Mouse (Mus musculus) cerebellum, adult 8-10 months (tissue): ENCODE data around the gene Uox.

Experiments used
- DNase-seq: peaks from one replicate; pipeline ENCODE4 v3.0.0; 2022

Gene Uox

GRCm38 (mm10) chr3:146570148-146570782 lies at the start of gene Uox:
TSS of gene Uox (plus strand) at chr3:146570426.
- DNase-seq = no peak

DNA sequence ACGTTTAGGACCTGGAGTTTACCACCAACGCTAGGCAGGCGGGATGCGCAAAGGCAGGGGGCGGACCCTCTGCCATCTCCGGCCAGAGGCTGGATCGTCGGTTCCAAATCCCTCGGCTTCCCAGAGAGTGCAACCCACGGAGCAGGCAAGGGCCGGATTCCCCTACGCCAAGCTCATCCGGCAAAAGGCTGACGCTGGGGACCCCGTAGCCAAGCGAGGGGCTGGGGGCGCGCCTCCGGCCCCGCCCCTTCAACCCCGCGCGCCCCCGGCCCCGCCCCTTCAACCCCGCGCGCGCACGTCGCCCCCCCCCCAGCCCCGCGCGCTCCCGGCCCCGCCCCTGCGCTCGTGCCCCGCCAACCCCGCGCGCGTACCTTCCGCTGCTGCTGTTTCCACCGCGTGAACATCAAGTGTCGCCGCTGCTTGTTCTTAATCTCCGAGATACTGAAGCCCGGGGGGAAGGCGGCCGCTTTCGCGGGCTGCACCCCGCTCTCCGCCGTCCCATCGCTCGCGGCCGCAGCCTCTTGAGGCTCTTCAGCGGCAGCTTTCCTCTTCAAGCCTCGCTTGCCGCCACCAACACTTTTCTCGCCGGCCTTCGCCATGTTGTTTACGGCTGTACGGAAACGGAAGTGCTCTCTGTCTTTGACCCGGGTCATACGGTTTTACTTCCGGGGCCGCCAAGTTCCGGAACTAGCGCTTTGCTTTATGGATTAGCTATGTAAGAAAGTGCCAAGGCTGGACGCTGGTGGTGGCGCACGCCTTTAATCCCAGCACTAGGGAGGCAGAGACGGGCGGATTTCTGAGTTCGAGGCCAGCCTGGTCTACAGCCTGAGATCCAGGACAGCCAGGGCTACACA lies 49.2 kb upstream of the Uox start, which contains the start of gene Rpf1:
Gene Rpf1 (minus strand): TSS at position 632 of the 854 bp plus-strand sequence.
- peak; percentile 87 for DNase-seq

DNA sequence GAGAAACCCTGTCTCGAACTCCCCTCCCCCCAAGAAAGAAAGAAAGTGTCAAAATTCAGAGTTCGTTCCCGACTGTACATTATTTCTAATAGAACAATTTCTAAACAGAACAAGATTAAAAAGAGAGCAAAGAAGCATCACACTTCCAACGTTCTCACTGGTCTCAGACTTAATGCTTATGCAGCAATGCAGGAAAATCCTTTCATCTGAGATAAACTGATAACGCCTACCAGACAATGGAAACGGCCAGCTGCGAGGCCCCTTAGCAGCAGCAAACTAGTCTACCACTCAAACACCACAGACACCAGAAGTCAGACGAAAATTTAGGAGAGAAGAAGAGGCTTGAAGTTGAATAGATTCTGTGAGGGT lies 48.6 kb upstream of the Uox start:
- peak; percentile 13 for DNase-seq

DNA sequence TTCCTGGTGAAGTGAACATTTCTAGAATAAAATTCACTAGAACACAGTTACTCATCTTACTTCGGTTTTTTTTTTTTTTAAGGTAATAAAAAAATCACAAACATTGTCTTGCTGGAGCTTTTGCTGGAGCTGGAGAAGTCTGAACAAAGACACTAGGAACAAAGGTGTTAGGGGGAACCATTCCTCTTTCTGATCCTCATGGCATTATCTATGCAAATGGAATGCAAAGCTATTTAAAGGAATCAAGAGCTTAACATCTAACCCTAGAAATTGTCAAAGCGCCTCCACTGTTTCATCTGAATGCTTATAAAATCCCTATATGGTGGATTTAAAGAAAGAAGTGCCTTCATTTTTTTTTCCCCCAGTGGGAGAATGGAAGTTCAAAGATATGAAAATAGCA lies 41.9 kb upstream of the Uox start:
- no peak for DNase-seq

- no peak for DNase-seq
Measured at GRCm38 (mm10) chr3:146534986-146535385, 35.2 kb upstream of the Uox start.

GRCm38 (mm10) chr3:146540521-146541273 lies 29.5 kb upstream of the Uox start:
- no peak for DNase-seq

DNA sequence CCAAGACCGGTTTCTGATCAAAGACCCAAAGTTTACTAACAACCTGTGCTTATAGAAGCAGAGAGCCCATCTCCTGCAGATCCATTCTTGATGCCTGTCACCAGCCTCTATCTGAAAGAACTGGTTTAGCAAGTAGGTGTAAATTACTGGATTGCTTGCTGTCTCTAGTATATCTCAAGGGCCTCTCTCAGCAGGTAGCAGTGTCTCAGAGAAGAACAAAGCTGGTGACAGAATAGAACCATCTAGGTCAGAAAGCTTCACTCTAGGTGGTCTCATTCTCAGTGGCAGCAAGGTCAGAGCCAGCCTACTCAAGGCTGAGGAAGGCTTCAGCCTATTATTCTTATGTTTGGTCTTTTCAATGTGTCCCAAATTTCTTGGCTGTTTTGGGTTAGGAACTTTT lies 26.6 kb upstream of the Uox start:
- DNase-seq = no peak

- no peak for DNase-seq
Measured at GRCm38 (mm10) chr3:146554816-146555215, 15.4 kb upstream of the Uox start.

GRCm38 (mm10) chr3:146556567-146556966 lies 13.7 kb upstream of the Uox start:
- DNase-seq = no peak

DNA sequence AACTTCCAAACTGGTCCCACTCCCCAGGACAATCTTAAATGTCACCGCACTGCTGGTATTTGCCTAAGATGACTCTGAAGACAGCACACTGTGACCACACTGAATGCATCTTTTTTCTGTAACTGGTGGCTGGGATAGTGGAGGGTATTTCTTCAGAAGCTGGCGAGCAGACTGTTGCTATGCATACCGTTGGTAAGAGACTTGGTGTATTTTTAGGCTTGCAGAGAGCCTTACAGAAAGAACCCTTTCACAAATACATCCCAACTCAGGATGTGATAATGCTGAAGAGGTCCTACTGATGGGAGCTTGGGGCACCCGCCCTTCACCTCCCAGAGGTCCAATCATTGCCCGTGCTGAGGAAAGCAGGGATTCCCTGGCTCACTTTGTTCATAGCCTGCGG lies 12.7 kb upstream of the Uox start:
- DNase-seq = no peak

GRCm38 (mm10) chr3:146562936-146563335 lies 7.3 kb upstream of the Uox start:
- no peak for DNase-seq

GRCm38 (mm10) chr3:146564268-146565064 lies 5.8 kb upstream of the Uox start:
- DNase-seq = peak; percentile 74

DNA sequence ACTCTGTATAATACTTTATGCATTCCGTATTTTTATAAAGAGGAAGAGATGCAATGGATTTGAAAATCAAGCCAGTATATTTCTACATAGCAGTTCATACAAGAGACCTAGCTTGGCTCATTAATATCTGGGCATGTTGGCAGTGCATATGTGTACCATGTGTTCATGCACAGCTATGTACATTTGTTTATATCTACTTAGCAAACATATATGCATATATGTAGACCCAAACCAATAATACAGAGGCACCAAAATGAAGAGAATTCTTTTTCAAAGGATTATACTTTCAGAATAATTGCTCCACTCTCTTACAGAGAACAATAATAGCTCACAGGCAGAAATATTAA lies 5.2 kb upstream of the Uox start:
- no peak for DNase-seq

- no peak for DNase-seq
Measured at GRCm38 (mm10) chr3:146567366-146567765, 2.9 kb upstream of the Uox start.

DNA sequence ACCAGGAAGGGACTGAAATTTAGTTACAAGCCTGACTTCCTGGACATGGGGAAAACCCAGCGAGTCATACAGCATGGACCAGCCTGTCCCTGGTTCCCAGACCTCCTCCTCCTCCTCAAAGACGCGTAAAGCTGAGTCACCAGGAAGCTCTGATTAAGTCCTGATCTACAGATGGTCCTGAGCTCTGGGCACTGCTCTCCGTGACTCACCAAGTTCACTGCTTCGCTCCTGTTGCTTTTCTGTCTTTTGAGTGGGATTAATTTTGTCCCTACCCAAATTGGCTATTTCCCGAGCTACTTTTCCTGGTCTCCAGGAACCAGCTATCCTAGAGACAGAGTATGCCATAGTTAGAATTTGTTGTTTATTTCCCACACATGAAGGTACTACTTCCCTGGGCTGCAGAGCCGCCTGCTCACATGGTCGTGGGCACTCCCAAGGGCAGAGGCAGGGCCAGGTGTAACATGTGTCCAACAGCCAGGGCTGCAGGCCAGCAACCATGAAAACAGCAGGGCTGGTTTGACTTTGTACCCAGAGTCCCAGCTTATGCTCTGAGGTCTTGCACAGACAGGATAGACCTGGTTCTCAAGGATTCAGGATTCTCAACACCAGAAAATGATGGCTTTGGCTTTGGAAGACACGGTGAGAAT lies 2.2 kb upstream of the Uox start:
- no peak for DNase-seq

DNA sequence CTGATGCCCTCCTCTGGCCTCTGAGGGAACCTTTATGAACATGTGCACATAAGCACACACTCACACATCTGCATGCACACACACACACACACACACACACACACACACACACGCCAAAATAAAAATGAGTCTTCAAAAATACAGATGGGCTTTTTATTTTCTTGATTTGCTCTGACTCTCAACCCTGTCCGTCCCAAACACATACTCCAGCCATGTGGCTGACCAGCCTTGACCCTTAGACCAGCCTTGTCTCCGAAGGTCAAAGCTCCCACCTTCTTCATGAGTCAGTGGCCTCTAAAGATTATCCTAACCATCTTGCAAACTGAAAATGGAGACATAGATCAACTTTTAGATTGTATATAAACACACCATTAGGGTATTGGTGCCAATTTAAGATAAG lies 632 bp upstream of the Uox start:
- no peak for DNase-seq

- no peak for DNase-seq
Measured at GRCm38 (mm10) chr3:146570939-146571338, 713 bp downstream of the Uox start.

DNA sequence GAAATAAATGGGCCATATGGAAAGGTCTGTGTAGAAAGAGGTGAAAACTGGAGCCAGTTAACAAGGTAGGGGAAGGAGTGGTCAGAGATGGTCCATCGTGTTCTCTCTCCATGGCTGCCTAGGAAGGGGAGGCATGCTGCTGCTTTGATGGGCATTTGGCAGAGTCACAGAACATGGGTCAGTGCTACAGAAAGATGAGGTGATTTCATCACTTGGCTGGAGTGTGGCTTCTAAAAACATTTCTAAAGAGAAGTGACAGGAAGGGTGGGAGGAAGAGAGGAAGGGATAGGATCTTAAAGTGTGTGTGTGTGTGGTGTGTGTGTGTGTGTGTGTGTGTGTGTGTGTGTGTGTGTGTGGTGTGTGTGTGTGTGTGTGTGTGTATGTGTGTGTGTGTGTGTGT lies 1.1 kb downstream of the Uox start:
- DNase-seq = no peak

DNA sequence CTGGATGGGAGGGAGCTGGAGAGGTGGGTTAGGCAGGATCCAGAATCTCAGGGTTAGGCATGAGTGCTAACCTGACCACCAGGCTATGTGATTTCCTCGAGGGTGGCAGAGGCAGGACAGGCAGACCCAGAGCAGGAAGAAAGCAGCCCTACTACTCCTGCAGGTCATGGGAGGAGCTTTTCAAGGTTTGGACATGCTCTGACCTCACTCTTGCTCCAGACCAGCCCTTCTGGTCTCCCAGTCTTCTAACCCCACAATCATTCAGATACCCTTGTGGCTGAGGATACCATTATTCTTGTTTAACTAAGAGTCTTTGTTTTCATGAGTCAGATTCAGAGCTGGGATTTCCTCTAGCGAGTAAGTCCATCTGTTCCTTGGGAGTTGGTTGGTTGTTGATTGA lies 7.4 kb downstream of the Uox start:
- no peak for DNase-seq

DNA sequence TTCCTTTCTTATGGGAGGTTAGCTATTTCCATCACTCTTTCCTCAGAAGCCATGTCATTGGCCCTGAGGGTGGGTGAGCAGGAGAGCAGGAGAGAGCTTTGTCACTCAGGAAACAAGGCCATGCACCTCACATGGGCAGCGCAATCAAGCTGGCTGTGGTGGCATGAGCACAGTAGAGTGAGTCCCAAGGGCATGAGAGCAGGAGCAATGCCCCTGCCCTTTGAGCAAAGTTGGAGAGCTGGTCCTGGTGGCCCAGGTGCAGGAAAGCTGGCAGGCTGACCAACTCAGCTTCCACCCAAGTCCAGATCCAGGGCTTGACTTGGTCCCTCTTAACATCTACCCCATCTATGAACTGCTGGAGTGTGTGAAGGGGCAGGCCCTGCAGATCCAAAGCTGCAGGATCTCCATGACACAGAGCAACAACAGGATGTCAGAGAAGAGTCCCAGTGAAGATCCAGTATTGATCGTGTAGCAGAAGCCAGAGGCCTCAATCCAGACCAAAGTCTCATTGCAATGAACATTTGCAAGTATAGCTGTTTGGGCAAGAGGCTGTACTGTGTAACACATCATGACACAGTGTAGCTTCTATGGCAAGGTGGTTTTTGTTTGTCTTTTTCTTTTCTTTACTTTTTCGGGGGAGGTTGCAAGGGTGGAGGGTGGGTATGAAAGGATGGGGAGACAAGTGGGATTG lies 10.0 kb downstream of the Uox start:
- DNase-seq = no peak

- no peak for DNase-seq
Measured at GRCm38 (mm10) chr3:146583478-146583877, 13.3 kb downstream of the Uox start.

GRCm38 (mm10) chr3:146583908-146584307 lies 13.7 kb downstream of the Uox start:
- no peak for DNase-seq
